Mouse (Mus musculus) liver, postnatal 0 days (tissue): Measurements from ENCODE around the gene Slc37a3.

Source experiments
- CTCF ChIP-seq: sonication (generic); IDR thresholded peaks from 2 replicates; pipeline ENCODE4 v1.5.1; 2016; ENCODE audit warnings: antibody characterized with exemption, low read depth
- EP300 ChIP-seq: IDR thresholded peaks from 2 replicates; pipeline ENCODE4 v1.6.1; 2016; ENCODE audit warnings: antibody characterized with exemption, low read depth, mild to moderate bottlenecking

DNA sequence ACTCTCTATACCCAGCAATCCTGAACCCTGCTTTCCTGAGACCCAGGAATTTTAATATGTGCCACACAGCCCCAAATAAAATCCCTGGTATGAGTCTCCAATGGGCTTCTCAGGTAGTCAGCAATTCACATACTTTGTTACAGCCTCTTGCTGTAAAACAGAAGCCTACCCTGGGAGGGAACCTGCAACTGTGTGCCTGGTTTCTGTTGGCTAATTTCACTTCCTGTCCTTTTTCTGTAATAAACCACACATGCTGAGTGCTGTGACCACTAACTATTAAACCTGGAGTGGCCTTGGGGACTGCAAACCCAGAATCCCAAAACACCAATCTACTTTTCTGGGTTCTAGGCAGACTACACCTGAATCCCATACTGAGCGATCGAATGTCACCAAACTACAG lies 14.8 kb downstream of the Slc37a3 start:
- TF ChIP-seq CTCF (no peak), EP300 (no peak)
